Mouse (Mus musculus) v-Abl transformed pro-B cells (cell line): ENCODE measurements around the gene Gm11146.

Experiments
- in situ Hi-C, 2 experiments: fragments of 400-800 bp; cut with MboI; formaldehyde crosslinking; loops; one replicate each; pipeline ENCODE4 v1.15.1; 2025; ENCODE audit not compliant: unreplicated experiment in 2 of 2

Gene Gm11146

GRCm38 (mm10) chr16:77601994-77602393 is at the start of gene Gm11146:
Gene Gm11146 (minus strand): TSS chr16:77602094.
- in situ Hi-C loops: no loop called here

- in situ Hi-C loops: no loop called here
These were observed 48.7 kb upstream of the Gm11146 start for GRCm38 (mm10) chr16:77650596-77650995.

GRCm38 (mm10) chr16:77649006-77649405 is 47.1 kb upstream of the Gm11146 start:
- in situ Hi-C loops: no loop called here

GRCm38 (mm10) chr16:77648181-77648580 is 46.3 kb upstream of the Gm11146 start:
- in situ Hi-C loops: no loop called here

GRCm38 (mm10) chr16:77646146-77646545 is 44.3 kb upstream of the Gm11146 start:
- in situ Hi-C loops: no loop called here

- in situ Hi-C loops: no loop called here
These were observed 43.1 kb upstream of the Gm11146 start for GRCm38 (mm10) chr16:77644976-77645375.

- in situ Hi-C loops: no loop called here
These were observed 42.2 kb upstream of the Gm11146 start for GRCm38 (mm10) chr16:77643871-77644720.

GRCm38 (mm10) chr16:77643036-77643870 is 41.4 kb upstream of the Gm11146 start:
- in situ Hi-C loops: no loop called here

- in situ Hi-C loops: no loop called here
These were observed 34.6 kb upstream of the Gm11146 start for GRCm38 (mm10) chr16:77636497-77636896.

- in situ Hi-C loops: no loop called here
These were observed 30.5 kb upstream of the Gm11146 start for GRCm38 (mm10) chr16:77632315-77632881.

- in situ Hi-C loops: no loop called here
These were observed 20.8 kb upstream of the Gm11146 start for GRCm38 (mm10) chr16:77622681-77623080.

GRCm38 (mm10) chr16:77602581-77602980 is 687 bp upstream of the Gm11146 start:
- in situ Hi-C loops: no loop called here

- in situ Hi-C loops: no loop called here
These were observed 3.1 kb downstream of the Gm11146 start for GRCm38 (mm10) chr16:77598787-77599186.

- in situ Hi-C loops: no loop called here
These were observed 5.3 kb downstream of the Gm11146 start for GRCm38 (mm10) chr16:77596556-77596955.

GRCm38 (mm10) chr16:77595661-77596060 is 6.2 kb downstream of the Gm11146 start:
- in situ Hi-C loops: no loop called here

GRCm38 (mm10) chr16:77594553-77594952 is 7.3 kb downstream of the Gm11146 start:
- in situ Hi-C loops: no loop called here

- in situ Hi-C loops: no loop called here
These were observed 8.0 kb downstream of the Gm11146 start for GRCm38 (mm10) chr16:77593828-77594421.

GRCm38 (mm10) chr16:77592986-77593385 is 8.9 kb downstream of the Gm11146 start:
- in situ Hi-C loops: no loop called here

GRCm38 (mm10) chr16:77573036-77573435 is 28.9 kb downstream of the Gm11146 start:
- in situ Hi-C loops: no loop called here

- in situ Hi-C loops: no loop called here
These were observed 32.4 kb downstream of the Gm11146 start for GRCm38 (mm10) chr16:77569457-77569856.

- in situ Hi-C loops: no loop called here
These were observed 33.5 kb downstream of the Gm11146 start for GRCm38 (mm10) chr16:77568384-77568783.
